Mouse (Mus musculus) retina, adult 2 months (tissue): ENCODE results near the gene Orai1.
"Not testable (repeated sequence)": the region's sequence is repeated elsewhere in the genome, so short reads cannot be mapped to it uniquely, and the experiment has no call there.

Experiments
- DNase-seq: peaks from one replicate; pipeline ENCODE4 v3.0.0-alpha.2; 2012; ENCODE audit warnings: low read depth, low spot score

Gene Orai1

GRCm38 (mm10) chr5:123014753-123015701 lies at the start of gene Orai1:
Orai1 (plus strand) TSS chr5:123015074.
- peak; percentile 90 for DNase-seq

- DNase-seq, result no peak
Observed at GRCm38 (mm10) chr5:122965427-122965826, 49.4 kb upstream of the Orai1 start.

- peak; percentile 54 for DNase-seq
Observed at GRCm38 (mm10) chr5:122968322-122968721, 46.6 kb upstream of the Orai1 start.

- DNase-seq, result no peak
Observed at GRCm38 (mm10) chr5:122970056-122970455, 44.8 kb upstream of the Orai1 start.

GRCm38 (mm10) chr5:122971438-122971837 lies 43.4 kb upstream of the Orai1 start:
- no peak for DNase-seq

GRCm38 (mm10) chr5:122972116-122972515 lies 42.8 kb upstream of the Orai1 start:
- DNase-seq, result no peak

- not testable (repeated sequence) for DNase-seq
Observed at GRCm38 (mm10) chr5:122974701-122975100, 40.2 kb upstream of the Orai1 start.

- no peak for DNase-seq
Observed at GRCm38 (mm10) chr5:122978970-122979369, 35.9 kb upstream of the Orai1 start.

- no peak for DNase-seq
Observed at GRCm38 (mm10) chr5:122984483-122984882, 30.4 kb upstream of the Orai1 start.

GRCm38 (mm10) chr5:122985276-122985675 lies 29.6 kb upstream of the Orai1 start:
- DNase-seq, result no peak

GRCm38 (mm10) chr5:122986091-122986493 lies 28.8 kb upstream of the Orai1 start:
- DNase-seq, result no peak

- no peak for DNase-seq
Observed at GRCm38 (mm10) chr5:122987211-122988020, 27.5 kb upstream of the Orai1 start.

GRCm38 (mm10) chr5:122988021-122988751 lies 26.7 kb upstream of the Orai1 start:
- no peak for DNase-seq

GRCm38 (mm10) chr5:122989001-122989525 lies 25.8 kb upstream of the Orai1 start:
- DNase-seq, result peak; percentile 77

- DNase-seq, result no peak
Observed at GRCm38 (mm10) chr5:122989551-122990330, 25.1 kb upstream of the Orai1 start, which contains the start of gene Kdm2b. Kdm2b (minus strand) TSS chr5:122989823.

GRCm38 (mm10) chr5:122990411-122991160 lies 24.3 kb upstream of the Orai1 start:
- DNase-seq, result no peak

- DNase-seq, result no peak
Observed at GRCm38 (mm10) chr5:122991350-122992004, 23.4 kb upstream of the Orai1 start.

GRCm38 (mm10) chr5:122993811-122994210 lies 21.1 kb upstream of the Orai1 start:
- no peak for DNase-seq

GRCm38 (mm10) chr5:122994303-122994846 lies 20.5 kb upstream of the Orai1 start:
- DNase-seq, result no peak
